Mouse (Mus musculus) limb, embryonic 10.5 days (tissue): ENCODE data around the gene Ptges3l. TPM values are rescaled to one million over a fixed set of nuclear protein-coding genes. Genes with fewer than 3 reads are reported as not detected.

Experiments
- DNase-seq: peaks from one replicate; pipeline ENCODE4 v3.0.0-alpha.2; 2017; ENCODE audit warnings: low spot score
- H3K27ac ChIP-seq: fragments of 300-500 bp; sonication (generic); 2 replicates; pipeline ENCODE4 v1.5.1; 2016; ENCODE audit warnings: mild to moderate bottlenecking
- H3K27me3 ChIP-seq: fragments of 300-500 bp; sonication (generic); 2 replicates; pipeline ENCODE4 v1.6.1; 2016; ENCODE audit warnings: low read depth, mild to moderate bottlenecking; ENCODE audit not compliant: poor library complexity, severe bottlenecking
- H3K36me3 ChIP-seq: fragments of 300-500 bp; sonication (generic); 2 replicates; pipeline ENCODE4 v1.6.1; 2016; ENCODE audit warnings: mild to moderate bottlenecking, moderate library complexity
- H3K4me1 ChIP-seq: fragments of 300-500 bp; sonication (generic); 2 replicates; pipeline ENCODE4 v1.6.1; 2016
- H3K4me3 ChIP-seq: fragments of 300-500 bp; sonication (generic); 2 replicates; pipeline ENCODE4 v1.5.1; 2016; ENCODE audit warnings: mild to moderate bottlenecking, moderate library complexity
- H3K9me3 ChIP-seq: fragments of 300-500 bp; sonication (generic); replicated peaks from 2 replicates; pipeline ENCODE4 v1.6.1; 2016; ENCODE audit warnings: mild to moderate bottlenecking
- WGBS: fragments of 180-500 bp; shearing (Covaris S2); methylation state at CpG from one replicate; pipeline ENCODE4 v1.1.7; 2016; 5-methylcytosine and 5-hydroxymethylcytosine counted together
- polyA plus RNA-seq: library from polyadenylated mRNA; unstranded; fragments of >200 nt; fragmentation: Nextera tagmentation; extraction: Ambion mirVana; gene quantifications from 2 replicates; pipeline ENCODE4 v1.2.1, GENCODE M21; 2016

Ptges3l gene
- polyA plus RNA-seq, 1 experiment from 2014 or later: 4.7 TPM

DNA sequence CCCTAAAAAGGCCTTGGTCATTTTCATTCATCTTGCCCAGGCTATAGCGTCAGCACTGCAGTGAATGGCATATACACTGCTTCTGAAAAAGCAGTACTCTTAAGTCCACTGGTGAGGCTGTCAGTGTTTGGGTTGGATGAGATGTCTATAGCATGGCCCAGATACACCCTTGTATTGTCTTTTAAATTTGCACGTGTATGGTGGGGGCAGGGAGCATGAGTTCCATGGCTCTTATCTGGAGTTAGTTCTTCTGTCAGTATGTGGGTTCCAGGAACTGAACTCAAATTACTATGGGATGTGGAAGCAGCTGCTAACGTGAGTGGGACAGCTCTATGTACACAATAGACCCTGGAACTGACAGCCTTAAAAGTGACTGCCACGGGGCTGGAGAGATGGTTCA is 10.7 kb upstream of the Ptges3l start:
- no peak overlapping the region for H3K4me3 ChIP-seq
- no peaks in the 10 kb centered on the region for H3K27me3 ChIP-seq
- H3K36me3 ChIP-seq: peaks cover 51% of the 10 kb centered on the region
- WGBS: 87% methylated on average over 4 of the region's 4 CpGs
- H3K9me3 ChIP-seq: no peaks in the 10 kb centered on the region
- DNase-seq: no peak
- no peaks in the 10 kb centered on the region for H3K4me1 ChIP-seq
- no peak overlapping the region for H3K27ac ChIP-seq

DNA sequence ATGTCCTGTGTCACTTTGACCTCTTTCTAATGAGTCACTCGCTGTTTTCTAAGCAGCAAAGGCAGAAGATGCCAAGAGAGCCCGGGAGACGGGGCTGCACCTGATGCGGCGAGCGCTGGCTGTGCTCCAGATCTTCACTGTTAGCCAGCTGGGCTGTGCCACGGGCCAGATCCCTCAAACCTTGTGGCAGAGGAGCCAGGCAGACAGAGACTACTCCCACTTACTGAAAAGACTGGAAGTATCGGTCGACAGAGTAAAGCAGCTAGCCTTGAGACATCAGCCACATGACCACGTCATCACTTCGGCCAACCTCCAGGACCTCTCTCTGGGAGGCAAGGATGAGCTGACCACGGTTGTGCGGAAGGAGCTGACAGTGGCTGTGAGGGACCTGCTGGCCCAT is 8.3 kb upstream of the Ptges3l start:
- Histone ChIP-seq H3K4me3 (no peak overlapping the region), H3K9me3 (no peaks in the 10 kb centered on the region), H3K27me3 (no peaks in the 10 kb centered on the region), H3K27ac (no peak overlapping the region), H3K36me3 (peaks cover 70% of the 10 kb centered on the region), H3K4me1 (no peaks in the 10 kb centered on the region)
- DNase-seq: no peak
- 93% methylated on average over 13 of the region's 13 CpGs for WGBS

DNA sequence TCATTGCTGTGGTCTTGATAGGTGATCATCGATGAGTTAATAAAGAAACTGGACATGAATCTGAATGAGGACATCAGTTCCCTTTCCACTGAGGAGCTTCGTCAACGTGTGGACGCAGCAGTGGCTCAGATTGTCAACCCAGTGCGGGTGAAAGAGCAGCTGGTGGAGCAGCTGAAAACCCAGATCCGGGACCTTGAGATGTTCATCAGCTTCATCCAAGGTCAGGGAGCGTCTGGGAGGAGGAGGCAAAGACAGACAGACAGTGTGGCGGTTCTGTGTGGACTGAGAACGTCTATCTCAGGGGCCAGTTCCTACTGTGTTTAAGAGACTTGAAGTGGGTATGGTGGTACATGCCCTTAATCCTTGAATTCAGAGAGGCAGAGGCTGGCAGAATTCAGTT is 6.2 kb upstream of the Ptges3l start:
- WGBS: 93% methylated on average over 9 of the region's 9 CpGs
- no peak for DNase-seq
- Histone ChIP-seq H3K4me3 (no peak overlapping the region), H3K27ac (no peak overlapping the region), H3K9me3 (no peaks in the 10 kb centered on the region), H3K27me3 (no peaks in the 10 kb centered on the region), H3K36me3 (peaks cover 70% of the 10 kb centered on the region), H3K4me1 (peaks cover 4% of the 10 kb centered on the region)

DNA sequence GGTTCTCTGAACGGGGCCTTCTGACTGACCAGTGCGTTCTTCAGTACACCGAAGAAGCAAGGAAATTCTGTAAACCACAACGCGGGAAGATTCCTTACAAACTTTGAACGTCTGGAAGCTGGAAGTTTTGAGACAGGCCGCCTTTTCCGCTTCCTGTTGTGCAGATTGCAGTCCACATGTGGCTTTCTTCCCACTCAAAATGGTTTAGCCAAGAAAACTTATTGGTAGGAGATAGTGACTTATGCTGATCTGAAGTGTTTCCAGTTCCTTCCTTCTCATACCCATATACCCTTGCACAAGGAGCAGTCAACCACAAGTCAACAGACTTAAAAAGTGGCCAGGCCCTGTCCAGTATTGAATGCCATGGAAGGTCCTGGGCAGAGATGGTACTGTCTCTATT is 1.0 kb upstream of the Ptges3l start:
- Histone ChIP-seq H3K36me3 (peaks cover 23% of the 10 kb centered on the region), H3K9me3 (no peaks in the 10 kb centered on the region), H3K4me1 (peaks cover 28% of the 10 kb centered on the region), H3K27ac (no peak overlapping the region), H3K27me3 (no peaks in the 10 kb centered on the region), H3K4me3 (peak overlapping the region; percentile 89)
- WGBS: 70% methylated on average over 8 of the region's 8 CpGs
- DNase-seq: no peak

DNA sequence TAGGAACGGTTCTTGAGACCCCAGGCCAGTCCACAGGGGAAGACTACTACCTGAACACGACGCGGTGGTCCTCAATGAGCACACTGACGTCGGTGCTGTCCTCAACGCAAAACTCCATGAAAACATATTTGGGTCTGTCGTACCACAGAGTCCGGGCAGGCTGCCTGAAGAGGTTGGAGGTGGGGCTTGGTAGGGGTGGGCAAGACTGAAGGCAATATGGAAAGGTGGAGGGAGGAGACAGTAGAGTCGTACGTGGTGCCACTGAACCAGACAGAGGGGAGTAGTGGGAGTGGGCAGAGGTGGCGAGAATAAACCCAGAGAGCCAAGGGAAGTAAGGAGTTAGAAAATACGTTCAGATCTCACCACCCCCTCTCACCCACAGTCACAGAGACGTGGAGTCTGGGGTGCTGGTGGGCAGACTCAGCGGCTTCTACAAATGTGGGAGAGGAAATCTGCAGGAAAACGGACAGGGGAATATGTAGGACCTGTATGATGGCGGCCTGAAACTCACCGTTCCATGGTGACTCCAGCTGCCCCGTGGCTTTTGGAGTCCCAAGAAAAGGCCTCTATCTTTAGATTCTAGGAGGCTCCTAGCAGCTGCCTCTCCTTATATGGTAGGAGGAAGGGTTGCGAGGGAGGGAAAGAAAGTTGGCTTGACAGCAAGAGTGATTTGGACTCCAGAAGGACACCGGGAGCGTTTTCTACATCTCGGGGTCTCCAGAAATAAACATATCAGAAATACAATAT is 855 bp downstream of the Ptges3l start, which contains the start of gene Gm27029:
Gm27029 (minus strand) TSS at position 692 of the 747 bp plus-strand sequence.
- Histone ChIP-seq H3K27me3 (no peaks in the 10 kb centered on the region), H3K4me1 (peaks cover 28% of the 10 kb centered on the region), H3K36me3 (peaks cover 4% of the 10 kb centered on the region), H3K4me3 (peak within 1 kb of the TSS; percentile 89), H3K27ac (peak within 1 kb of the TSS; percentile 82), H3K9me3 (no peaks in the 10 kb centered on the region)
- 6% methylated on average over 23 of the region's 23 CpGs for WGBS
- DNase-seq: peak; percentile 39

DNA sequence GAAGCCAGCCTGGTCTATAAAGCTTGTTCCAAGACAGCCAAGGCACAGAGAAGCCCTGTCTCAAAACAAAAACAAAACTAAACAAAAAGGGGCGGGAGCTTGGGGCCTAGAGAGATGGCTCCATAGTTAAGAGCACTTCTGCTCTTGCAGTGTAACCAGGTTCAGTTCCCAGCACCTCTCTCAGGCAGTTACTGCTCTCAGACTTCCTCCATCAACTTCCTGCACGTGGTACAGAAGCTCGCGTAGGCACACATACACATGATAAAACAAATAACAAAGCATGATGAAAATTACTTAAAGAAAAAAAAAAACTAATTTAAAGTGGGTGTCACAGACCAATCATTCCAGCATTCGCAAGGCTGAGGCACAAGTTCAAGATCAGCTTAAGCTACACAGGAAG is 5.0 kb downstream of the Ptges3l start:
- Histone ChIP-seq H3K4me3 (no peak overlapping the region), H3K27me3 (no peaks in the 10 kb centered on the region), H3K27ac (no peak overlapping the region), H3K4me1 (peaks cover 20% of the 10 kb centered on the region), H3K36me3 (no peaks in the 10 kb centered on the region), H3K9me3 (no peaks in the 10 kb centered on the region)
- WGBS: 89% methylated on average over 5 of the region's 5 CpGs
- DNase-seq: no peak

DNA sequence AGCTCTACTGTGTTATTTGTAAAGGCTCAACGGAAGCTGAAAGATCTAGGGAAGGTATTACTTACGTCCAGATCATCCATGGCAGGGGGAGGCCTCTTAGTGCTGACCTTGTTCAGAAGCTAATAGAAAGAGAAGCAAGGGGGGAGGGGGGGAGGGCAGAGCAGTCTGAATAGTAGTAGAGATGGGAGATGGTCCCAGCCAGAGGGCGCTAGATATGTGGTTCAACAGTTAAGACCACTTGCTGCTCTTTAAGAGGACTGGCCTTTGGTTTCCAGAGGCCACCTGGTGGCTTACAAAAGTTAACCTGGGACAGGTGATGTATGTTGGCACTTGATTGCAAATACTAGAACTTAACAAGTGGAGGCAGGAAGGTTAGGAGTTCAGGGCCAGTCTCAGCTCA is 5.5 kb downstream of the Ptges3l start:
- H3K9me3 ChIP-seq: no peaks in the 10 kb centered on the region
- no peak overlapping the region for H3K27ac ChIP-seq
- DNase-seq: no peak
- H3K4me1 ChIP-seq: peaks cover 19% of the 10 kb centered on the region
- no peak overlapping the region for H3K4me3 ChIP-seq
- 27% methylated on average over 3 of the region's 3 CpGs for WGBS
- 0 out of 2 replicates have a peak, but pooled peaks cover 1% of the 10 kb centered on the region for H3K36me3 ChIP-seq
- no peaks in the 10 kb centered on the region for H3K27me3 ChIP-seq

DNA sequence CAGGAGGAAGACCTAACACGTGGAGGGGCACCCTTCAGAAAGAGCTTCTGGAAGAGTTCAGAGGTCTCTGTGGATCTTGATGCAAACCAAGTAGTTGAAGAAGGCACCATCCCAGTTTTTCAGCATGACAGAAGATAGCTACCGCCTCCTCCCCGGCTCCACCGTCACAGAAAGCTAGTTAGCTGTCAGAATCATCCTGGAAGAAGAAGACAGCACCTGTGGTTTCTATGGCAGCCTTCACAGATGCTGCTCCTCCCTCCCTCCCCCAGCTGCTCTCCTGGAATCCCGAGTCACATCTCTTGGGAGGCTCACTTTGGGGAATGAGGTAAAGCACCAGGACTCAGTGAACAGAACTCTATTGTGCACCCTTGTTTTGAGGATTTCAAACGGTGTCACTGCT is 6.1 kb downstream of the Ptges3l start:
- DNase-seq: no peak
- Histone ChIP-seq H3K27me3 (no peaks in the 10 kb centered on the region), H3K4me3 (no peak overlapping the region), H3K36me3 (peaks cover 6% of the 10 kb centered on the region), H3K4me1 (peaks cover 13% of the 10 kb centered on the region), H3K9me3 (no peaks in the 10 kb centered on the region), H3K27ac (no peak overlapping the region)
- WGBS: 50% methylated on average over 6 of the region's 6 CpGs

DNA sequence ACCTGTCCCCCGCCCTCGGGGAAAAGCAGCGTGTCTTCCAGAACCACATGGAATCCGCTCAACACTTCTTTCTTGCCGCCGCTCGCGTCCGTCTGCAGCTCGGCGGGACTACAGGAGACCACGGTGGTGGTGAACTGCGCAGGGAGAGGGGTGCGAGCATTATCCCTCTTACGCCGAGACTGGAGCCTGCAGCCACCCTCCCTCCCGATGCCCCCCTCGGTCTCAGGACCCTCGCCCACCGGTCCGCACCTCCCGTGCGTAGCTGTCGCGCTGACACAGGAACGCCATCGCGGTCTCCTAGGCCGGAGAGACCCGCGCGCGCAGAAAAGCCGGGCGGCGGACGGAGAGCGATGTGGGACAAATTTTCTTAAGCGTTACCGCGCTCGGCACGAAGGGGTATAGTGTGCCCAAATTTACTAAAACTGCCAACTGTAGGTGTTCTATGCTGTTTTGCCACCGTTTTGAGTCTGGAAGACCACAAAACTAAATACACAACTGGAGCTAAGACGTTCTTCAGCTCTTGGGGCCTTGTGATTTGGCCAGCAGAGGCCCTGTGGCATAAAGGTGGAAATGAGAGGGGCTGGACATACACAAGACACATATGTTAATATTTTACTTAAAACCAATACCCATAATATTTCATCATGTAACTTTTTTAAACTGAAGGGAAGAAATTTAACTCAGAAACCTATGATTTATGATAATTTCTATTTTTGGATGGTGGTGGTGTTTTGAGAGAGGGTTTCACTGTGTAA is 7.9 kb downstream of the Ptges3l start, which contains the start of gene Aarsd1:
Aarsd1 (minus strand) TSS at position 515 of the 755 bp plus-strand sequence.
- Histone ChIP-seq H3K4me1 (peaks cover 9% of the 10 kb centered on the region), H3K4me3 (peak within 1 kb of the TSS; percentile 91), H3K27ac (peak within 1 kb of the TSS; percentile 93), H3K36me3 (peaks cover 23% of the 10 kb centered on the region), H3K9me3 (no peaks in the 10 kb centered on the region), H3K27me3 (no peaks in the 10 kb centered on the region)
- WGBS: under 1% methylated on average over 45 of the region's 45 CpGs
- DNase-seq: peak; percentile 93

DNA sequence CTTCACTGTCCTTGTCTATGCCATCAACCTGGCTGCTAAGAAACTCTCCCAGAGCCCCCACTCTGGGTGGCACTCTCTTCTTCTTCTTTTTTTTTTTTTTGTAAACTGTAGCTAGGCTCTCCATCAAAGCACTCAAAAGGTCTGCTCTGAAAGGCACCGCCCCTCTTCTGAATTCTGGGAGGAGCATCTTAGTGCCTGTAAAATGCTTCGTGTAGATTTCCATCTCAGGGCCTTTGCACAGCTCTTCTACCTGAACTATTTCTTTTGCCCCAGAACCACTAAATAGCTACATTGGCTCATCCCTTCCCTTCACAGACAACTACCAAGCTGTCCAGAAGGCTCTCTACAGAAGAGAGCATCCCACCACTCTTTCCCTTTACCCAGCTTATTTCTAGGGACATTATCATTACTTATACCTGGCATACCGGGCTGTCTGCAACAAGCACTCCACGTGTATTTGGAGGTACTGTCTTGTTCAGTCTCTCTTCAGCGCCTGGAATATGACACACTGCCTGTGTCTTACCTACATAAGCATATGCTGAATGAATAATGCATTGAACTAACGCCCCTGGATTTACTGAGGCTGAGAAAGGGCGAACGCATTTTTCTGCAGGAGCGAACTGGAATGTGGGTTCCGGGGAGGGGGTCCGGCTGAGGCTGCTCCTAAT is 8.6 kb downstream of the Ptges3l start:
- Histone ChIP-seq H3K4me1 (peaks cover 9% of the 10 kb centered on the region), H3K36me3 (peaks cover 30% of the 10 kb centered on the region), H3K4me3 (peak overlapping the region; percentile 91), H3K27ac (peak overlapping the region; percentile 93), H3K27me3 (no peaks in the 10 kb centered on the region), H3K9me3 (no peaks in the 10 kb centered on the region)
- WGBS: 2% methylated on average over 11 of the region's 11 CpGs
- DNase-seq: no peak

DNA sequence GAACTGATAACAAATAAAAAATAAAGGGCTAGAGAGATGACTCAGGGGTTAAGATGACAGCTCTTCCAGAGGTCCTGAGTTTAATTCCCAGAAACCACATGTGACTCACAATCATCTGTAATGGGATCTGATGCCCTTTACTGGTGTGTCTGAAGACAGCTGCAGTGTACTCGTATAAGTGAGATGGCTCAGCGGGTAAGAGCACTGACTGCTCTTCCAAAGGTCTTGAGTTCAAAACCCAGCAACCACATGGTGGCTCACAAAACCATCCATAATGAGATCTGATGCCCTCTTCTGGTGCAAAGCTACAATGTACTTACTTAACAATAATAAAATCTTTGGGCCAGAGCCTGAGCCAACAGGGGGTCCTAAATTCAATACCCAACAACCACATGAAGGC is 9.8 kb downstream of the Ptges3l start:
- WGBS: 93% methylated on average over 2 of the region's 2 CpGs
- Histone ChIP-seq H3K4me1 (peaks cover 9% of the 10 kb centered on the region), H3K4me3 (no peak overlapping the region), H3K27ac (no peak overlapping the region), H3K9me3 (no peaks in the 10 kb centered on the region), H3K36me3 (peaks cover 43% of the 10 kb centered on the region), H3K27me3 (no peaks in the 10 kb centered on the region)
- DNase-seq: no peak

DNA sequence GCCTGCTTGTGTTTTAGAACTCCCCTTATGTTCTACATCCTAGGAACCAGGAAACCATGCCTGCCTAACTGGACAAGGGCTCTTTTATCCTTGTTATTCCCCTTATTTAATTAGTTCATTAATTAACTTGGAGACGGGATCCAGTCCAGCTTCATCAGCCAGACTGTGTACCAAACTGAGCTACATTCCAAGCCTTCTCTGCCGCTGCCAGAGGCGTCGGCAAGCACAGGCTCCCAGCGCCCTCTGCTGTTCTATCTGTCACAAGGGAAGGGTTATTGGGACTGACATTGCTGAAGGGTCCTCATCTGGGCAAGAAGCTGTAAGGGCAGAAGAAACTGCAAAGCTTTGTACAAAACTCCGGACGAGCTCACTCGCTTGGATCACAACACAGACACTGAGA is 30.0 kb downstream of the Ptges3l start:
- Histone ChIP-seq H3K4me3 (no peak overlapping the region), H3K36me3 (no peaks in the 10 kb centered on the region), H3K4me1 (no peaks in the 10 kb centered on the region), H3K27me3 (0 out of 2 replicates have a peak, but pooled peaks cover 3% of the 10 kb centered on the region), H3K9me3 (no peaks in the 10 kb centered on the region), H3K27ac (no peak overlapping the region)
- 9% methylated on average over 8 of the region's 8 CpGs for WGBS
- DNase-seq: peak; percentile 79

DNA sequence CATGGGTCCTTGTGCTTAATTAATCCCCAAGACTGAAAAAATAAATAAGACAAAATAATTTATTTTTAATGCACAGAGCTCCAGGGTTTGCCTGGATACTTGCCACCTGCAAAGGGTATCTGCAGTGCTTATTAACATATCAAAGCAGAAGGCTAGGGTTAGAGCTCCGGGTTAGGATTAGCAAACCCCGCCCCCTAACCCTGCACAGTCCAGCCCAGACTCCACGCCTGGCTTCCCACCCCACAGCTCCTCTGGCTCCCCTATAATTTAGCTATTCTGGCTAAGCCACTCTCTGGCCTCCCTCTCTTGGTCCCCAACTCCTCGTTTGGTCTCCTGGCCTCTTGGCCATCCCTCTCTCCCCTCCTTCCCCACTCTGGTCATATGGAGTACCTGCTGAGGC is 43.3 kb downstream of the Ptges3l start:
- no peaks in the 10 kb centered on the region for H3K36me3 ChIP-seq
- no peak overlapping the region for H3K4me3 ChIP-seq
- WGBS: 24% methylated on average over 4 of the region's 4 CpGs
- no peak for DNase-seq
- no peaks in the 10 kb centered on the region for H3K27me3 ChIP-seq
- H3K4me1 ChIP-seq: peaks cover 3% of the 10 kb centered on the region; the same call in 1 of the 2 replicates
- H3K9me3 ChIP-seq: no peaks in the 10 kb centered on the region
- no peak overlapping the region for H3K27ac ChIP-seq
